Mouse (Mus musculus): ENCODE results near the gene Dhrs7b.

GRCm38 (mm10) chr11:60880559-60880958, 50.1 kb downstream of the Dhrs7b start:
- TF ChIP-seq CTCF (IDR thresholded peaks at IDR 0.05; ENCODE audit: low read depth), result no peak
- TF ChIP-seq EP300 (IDR thresholded peaks at IDR 0.05; ENCODE audit: low read depth), result no peak
